Mouse (Mus musculus): ENCODE measurements around the gene Tmem121b. TPM values are rescaled to one million over a fixed set of nuclear protein-coding genes. Genes with fewer than 3 reads are reported as not detected.

Tmem121b gene
- total and polyA plus RNA-seq, 2 experiments from 2014 or later = 2.5 to 30.5 TPM

GRCm38 (mm10) chr6:120453556-120453955 lies 40.1 kb downstream of the Tmem121b start:
- no peaks in the 10 kb centered on the region for H3K36me3 ChIP-seq (ENCODE audit: insufficient read depth, low read length)
- no peaks in the 10 kb centered on the region for H3K4me1 ChIP-seq (ENCODE audit: insufficient read depth, low read length)
- no peaks in the 10 kb centered on the region for H3K27me3 ChIP-seq (ENCODE audit: insufficient read depth, low read length)
- 96% methylated on average over 3 of the region's 3 CpGs for WGBS
- H3K27ac ChIP-seq (ENCODE audit: low read depth, low read length) = no peak overlapping the region
- no peak overlapping the region for H3K9ac ChIP-seq (replicated peaks; ENCODE audit: low read length, poor library complexity, severe bottlenecking)
- H3K4me3 ChIP-seq (ENCODE audit: low read depth, low read length) = no peak overlapping the region
- H3K4me2 ChIP-seq (ENCODE audit: low read depth, low read length, poor library complexity, severe bottlenecking) = no peak overlapping the region
- DNase-seq (ENCODE audit: low spot score) = no peak
- H3K9me3 ChIP-seq (ENCODE audit: low read length) = no peaks in the 10 kb centered on the region
- no peak for ATAC-seq (ENCODE audit: low FRiP score)
- TF ChIP-seq CTCF (IDR thresholded peaks at IDR 0.05) = no peak

- Histone ChIP-seq H3K4me1 (ENCODE audit: insufficient read depth, low read length) (no peaks in the 10 kb centered on the region), H3K27ac (ENCODE audit: low read depth, low read length) (no peak overlapping the region), H3K9ac (replicated peaks; ENCODE audit: low read length, poor library complexity, severe bottlenecking) (no peak overlapping the region), H3K9me3 (ENCODE audit: low read length) (no peaks in the 10 kb centered on the region), H3K36me3 (ENCODE audit: insufficient read depth, low read length) (no peaks in the 10 kb centered on the region), H3K27me3 (ENCODE audit: insufficient read depth, low read length) (no peaks in the 10 kb centered on the region), H3K4me2 (ENCODE audit: low read depth, low read length, poor library complexity, severe bottlenecking) (no peak overlapping the region), H3K4me3 (ENCODE audit: low read depth, low read length) (no peak overlapping the region)
- ATAC-seq (ENCODE audit: low FRiP score) (no peak), DNase-seq (ENCODE audit: low spot score) (no peak)
- no peak for TF ChIP-seq CTCF (IDR thresholded peaks at IDR 0.05)
- 83% methylated on average over 5 of the region's 5 CpGs for WGBS
Observed at GRCm38 (mm10) chr6:120453103-120453445, 40.5 kb downstream of the Tmem121b start.

GRCm38 (mm10) chr6:120452384-120453102 lies 41.1 kb downstream of the Tmem121b start:
- no peak overlapping the region for H3K9ac ChIP-seq (replicated peaks; ENCODE audit: low read length, poor library complexity, severe bottlenecking)
- no peak for TF ChIP-seq CTCF (IDR thresholded peaks at IDR 0.05)
- no peaks in the 10 kb centered on the region for H3K4me1 ChIP-seq (ENCODE audit: insufficient read depth, low read length)
- no peak overlapping the region for H3K4me3 ChIP-seq (ENCODE audit: low read depth, low read length)
- DNase-seq (ENCODE audit: low spot score) = no peak
- no peaks in the 10 kb centered on the region for H3K27me3 ChIP-seq (ENCODE audit: insufficient read depth, low read length)
- WGBS = 90% methylated on average over 11 of the region's 11 CpGs
- no peaks in the 10 kb centered on the region for H3K36me3 ChIP-seq (ENCODE audit: insufficient read depth, low read length)
- H3K9me3 ChIP-seq (ENCODE audit: low read length) = no peaks in the 10 kb centered on the region
- H3K27ac ChIP-seq (ENCODE audit: low read depth, low read length) = no peak overlapping the region
- ATAC-seq (ENCODE audit: low FRiP score) = no peak
- H3K4me2 ChIP-seq (ENCODE audit: low read depth, low read length, poor library complexity, severe bottlenecking) = no peak overlapping the region

GRCm38 (mm10) chr6:120450208-120450607 lies 43.4 kb downstream of the Tmem121b start:
- H3K27me3 ChIP-seq (ENCODE audit: insufficient read depth, low read length) = no peaks in the 10 kb centered on the region
- no peak for TF ChIP-seq CTCF (IDR thresholded peaks at IDR 0.05)
- H3K36me3 ChIP-seq (ENCODE audit: insufficient read depth, low read length) = no peaks in the 10 kb centered on the region
- H3K4me3 ChIP-seq (ENCODE audit: low read depth, low read length) = no peak overlapping the region
- DNase-seq (ENCODE audit: low spot score) = no peak
- H3K4me2 ChIP-seq (ENCODE audit: low read depth, low read length, poor library complexity, severe bottlenecking) = no peak overlapping the region
- H3K4me1 ChIP-seq (ENCODE audit: insufficient read depth, low read length) = no peaks in the 10 kb centered on the region
- ATAC-seq (ENCODE audit: low FRiP score) = no peak
- no peaks in the 10 kb centered on the region for H3K9me3 ChIP-seq (ENCODE audit: low read length)
- no peak overlapping the region for H3K27ac ChIP-seq (ENCODE audit: low read depth, low read length)
- 78% methylated on average over 3 of the region's 3 CpGs for whole genome bisulfite sequencing
- no peak overlapping the region for H3K9ac ChIP-seq (replicated peaks; ENCODE audit: low read length, poor library complexity, severe bottlenecking)

- ATAC-seq (ENCODE audit: low FRiP score) = no peak
- Histone ChIP-seq H3K27ac (ENCODE audit: low read depth, low read length) (no peak overlapping the region), H3K36me3 (ENCODE audit: insufficient read depth, low read length) (peaks cover 16% of the 10 kb centered on the region), H3K4me1 (ENCODE audit: insufficient read depth, low read length) (no peaks in the 10 kb centered on the region), H3K9me3 (ENCODE audit: low read length) (no peaks in the 10 kb centered on the region), H3K4me2 (ENCODE audit: low read depth, low read length, poor library complexity, severe bottlenecking) (no peak overlapping the region), H3K9ac (replicated peaks; ENCODE audit: low read length, poor library complexity, severe bottlenecking) (no peak overlapping the region), H3K4me3 (ENCODE audit: low read depth, low read length) (no peak overlapping the region), H3K27me3 (ENCODE audit: insufficient read depth, low read length) (no peaks in the 10 kb centered on the region)
- DNase-seq (ENCODE audit: low spot score) = no peak
- 70% methylated on average over 14 of the region's 14 CpGs for WGBS
- TF ChIP-seq CTCF (IDR thresholded peaks at IDR 0.05) = no peak
Observed at GRCm38 (mm10) chr6:120443363-120444355, 49.9 kb downstream of the Tmem121b start.

All from midbrain, postnatal 0 days (tissue).